Mouse (Mus musculus) MEL (cell line): ENCODE measurements around the gene Gnb1l. TPM values are rescaled to one million over a fixed set of nuclear protein-coding genes. Genes with fewer than 3 reads are reported as not detected.

Experiments
- DNase-seq: peaks from one replicate; pipeline ENCODE4 v3.0.0; 2011; ENCODE audit warnings: low read depth, low spot score
- H3K27ac ChIP-seq: 2 replicates; pipeline ENCODE4 v1.5.1; 2012; ENCODE audit warnings: low read depth, mild to moderate bottlenecking, control low read depth, low read length, moderate library complexity; ENCODE audit not compliant: control insufficient read depth
- H3K27me3 ChIP-seq, 2 experiments: fragments of 150-350 bp in 1 of 2; sonication (generic) in 1 of 2; 2 replicates each; pipeline ENCODE4 v1.6.1; 2012; ENCODE audit warnings: low read length in 2 of 2, mild to moderate bottlenecking in 2 of 2, improper control_type of control experiment in 1 of 2, moderate library complexity in 1 of 2; ENCODE audit not compliant: insufficient read depth in 2 of 2, control insufficient read depth in 1 of 2
- H3K36me3 ChIP-seq, 2 experiments: 2 replicates each; pipeline ENCODE4 v1.6.1; 2012 to 2014; ENCODE audit warnings: low read length in 2 of 2, improper control_type of control experiment in 1 of 2, inconsistent platforms in 1 of 2, mild to moderate bottlenecking in 1 of 2; ENCODE audit not compliant: insufficient read depth in 2 of 2, control insufficient read depth in 1 of 2
- H3K4me1 ChIP-seq, 2 experiments: fragments of 150-350 bp in 1 of 2; sonication (generic) in 1 of 2; 2 replicates each; pipeline ENCODE4 v1.6.1; 2012; ENCODE audit warnings: low read length in 2 of 2, improper control_type of control experiment in 1 of 2, mild to moderate bottlenecking in 1 of 2; ENCODE audit not compliant: insufficient read depth in 2 of 2, control insufficient read depth in 1 of 2
- H3K4me3 ChIP-seq, 2 experiments: fragments of 150-350 bp in 1 of 2; sonication (generic) in 1 of 2; 2 replicates each; pipeline ENCODE4 v1.5.1; 2012; ENCODE audit warnings: low read depth in 2 of 2, low read length in 2 of 2, mild to moderate bottlenecking in 2 of 2, moderate library complexity in 2 of 2, control low read depth in 1 of 2, improper control_type of control experiment in 1 of 2; ENCODE audit not compliant: control insufficient read depth in 1 of 2, insufficient read depth in 1 of 2
- H3K79me2 ChIP-seq: 2 replicates; pipeline ENCODE4 v1.6.1; 2012; ENCODE audit warnings: mild to moderate bottlenecking, low read length, moderate library complexity; ENCODE audit not compliant: control insufficient read depth, poor library complexity, insufficient read depth
- H3K9ac ChIP-seq: 2 replicates; pipeline ENCODE4 v1.6.1; 2012; ENCODE audit warnings: low read depth, mild to moderate bottlenecking, control low read depth, low read length, moderate library complexity; ENCODE audit not compliant: control insufficient read depth, poor library complexity, severe bottlenecking
- H3K9me3 ChIP-seq: fragments of 150-350 bp; sonication (generic); replicated peaks from 2 replicates; pipeline ENCODE4 v1.6.1; 2012; ENCODE audit warnings: mild to moderate bottlenecking, low read length, improper control_type of control experiment, moderate library complexity; ENCODE audit not compliant: insufficient read depth
- CHD2 ChIP-seq: IDR thresholded peaks from 2 replicates; pipeline ENCODE4 v1.6.1; 2011; ENCODE audit warnings: low read length, improper control_type of control experiment
- CTCF ChIP-seq, 3 experiments: IDR thresholded peaks in 2 of 3; conservative IDR thresholded peaks in 1 of 3; 2 replicates each; pipeline ENCODE4 v1.5.1; 2011 to 2012; ENCODE audit warnings: low read length in 3 of 3, low read depth in 2 of 3, mild to moderate bottlenecking in 2 of 3, improper control_type of control experiment in 1 of 3, inconsistent platforms in 1 of 3, mixed read lengths in 1 of 3, moderate library complexity in 1 of 3; ENCODE audit not compliant: control insufficient read depth in 1 of 3, insufficient read depth in 1 of 3, poor library complexity in 1 of 3, severe bottlenecking in 1 of 3
- ELF1 ChIP-seq: IDR thresholded peaks from 2 replicates; pipeline ENCODE4 v1.6.1; 2014; ENCODE audit warnings: low read depth, mild to moderate bottlenecking, inconsistent platforms, low read length, improper control_type of control experiment, moderate library complexity
- ETS1 ChIP-seq: IDR thresholded peaks from 2 replicates; pipeline ENCODE4 v1.6.1; 2012; ENCODE audit warnings: low read depth, mild to moderate bottlenecking, inconsistent platforms, low read length, improper control_type of control experiment, moderate library complexity
- GABPA ChIP-seq: IDR thresholded peaks from 2 replicates; pipeline ENCODE4 v1.6.1; 2012; ENCODE audit warnings: low read depth, mild to moderate bottlenecking, inconsistent platforms, low read length, improper control_type of control experiment, moderate library complexity
- GATA1 ChIP-seq: IDR thresholded peaks from 2 replicates; pipeline ENCODE4 v1.6.1; 2011; ENCODE audit warnings: low read depth, low read length, improper control_type of control experiment
- HCFC1 ChIP-seq: IDR thresholded peaks from 2 replicates; pipeline ENCODE4 v1.6.1; 2012; ENCODE audit warnings: low read depth, mild to moderate bottlenecking, inconsistent platforms, low read length, improper control_type of control experiment, moderate library complexity
- MAFK ChIP-seq: IDR thresholded peaks from 2 replicates; pipeline ENCODE4 v1.6.1; 2011; ENCODE audit warnings: low read depth, mild to moderate bottlenecking, low read length, improper control_type of control experiment, borderline replicate concordance
- MAX ChIP-seq: IDR thresholded peaks from 2 replicates; pipeline ENCODE4 v1.6.1; 2011; ENCODE audit warnings: low read length, improper control_type of control experiment
- MAZ ChIP-seq: IDR thresholded peaks from 2 replicates; pipeline ENCODE4 v1.6.1; 2012; ENCODE audit warnings: low read depth, mild to moderate bottlenecking, inconsistent platforms, low read length, improper control_type of control experiment
- MEF2A ChIP-seq: IDR thresholded peaks from 2 replicates; pipeline ENCODE4 v1.6.1; 2014; ENCODE audit warnings: low read depth, mild to moderate bottlenecking, inconsistent platforms, low read length, improper control_type of control experiment; ENCODE audit not compliant: poor library complexity, insufficient replicate concordance, severe bottlenecking; ENCODE audit errors: extremely low read depth
- MXI1 ChIP-seq: IDR thresholded peaks from 2 replicates; pipeline ENCODE4 v1.6.1; 2011; ENCODE audit warnings: mild to moderate bottlenecking, low read depth, low read length, improper control_type of control experiment
- MYB ChIP-seq: IDR thresholded peaks from 2 replicates; pipeline ENCODE4 v1.6.1; 2011; ENCODE audit warnings: mild to moderate bottlenecking, low read depth, low read length, improper control_type of control experiment
- MYC ChIP-seq: IDR thresholded peaks from 2 replicates; pipeline ENCODE4 v1.6.1; 2011; ENCODE audit warnings: low read depth, mild to moderate bottlenecking, low read length, improper control_type of control experiment, moderate library complexity
- NELFE ChIP-seq: IDR thresholded peaks from 2 replicates; pipeline ENCODE4 v1.6.1; 2011; ENCODE audit warnings: low read depth, low read length, improper control_type of control experiment
- NRF1 ChIP-seq: IDR thresholded peaks from 2 replicates; pipeline ENCODE4 v1.6.1; 2014; ENCODE audit warnings: low read depth, mild to moderate bottlenecking, inconsistent platforms, low read length, improper control_type of control experiment, moderate library complexity; ENCODE audit not compliant: poor library complexity, insufficient read depth, severe bottlenecking
- POLR2A ChIP-seq, 2 experiments: IDR thresholded peaks; 2 replicates each; pipeline ENCODE4 v1.6.1; 2011 to 2012; ENCODE audit warnings: low read length in 2 of 2, mild to moderate bottlenecking in 2 of 2, control low read depth in 1 of 2, improper control_type of control experiment in 1 of 2, low read depth in 1 of 2, moderate library complexity in 1 of 2; ENCODE audit not compliant: control insufficient read depth in 1 of 2, insufficient read depth in 1 of 2, poor library complexity in 1 of 2
- POLR2AphosphoS2 ChIP-seq: IDR thresholded peaks from 2 replicates; pipeline ENCODE4 v1.6.1; 2011; ENCODE audit warnings: low read length, improper control_type of control experiment
- RCOR1 ChIP-seq: IDR thresholded peaks from 2 replicates; pipeline ENCODE4 v1.6.1; 2012; ENCODE audit warnings: low read depth, mild to moderate bottlenecking, inconsistent platforms, low read length, improper control_type of control experiment
- SIN3A ChIP-seq: IDR thresholded peaks from 2 replicates; pipeline ENCODE4 v1.6.1; 2012; ENCODE audit warnings: low read length, improper control_type of control experiment, inconsistent platforms
- SMC3 ChIP-seq: IDR thresholded peaks from 2 replicates; pipeline ENCODE4 v1.6.1; 2011; ENCODE audit warnings: low read depth, low read length, improper control_type of control experiment
- TAL1 ChIP-seq: IDR thresholded peaks from 2 replicates; pipeline ENCODE4 v1.6.1; 2012; ENCODE audit warnings: mild to moderate bottlenecking, inconsistent platforms, low read length, moderate library complexity, mixed read lengths
- TBP ChIP-seq: IDR thresholded peaks from 2 replicates; pipeline ENCODE4 v1.8.0; 2011; ENCODE audit warnings: low read depth, low read length, improper control_type of control experiment
- TCF12 ChIP-seq: IDR thresholded peaks from 2 replicates; pipeline ENCODE4 v1.6.1; 2014; ENCODE audit warnings: low read depth, mild to moderate bottlenecking, inconsistent platforms, low read length, improper control_type of control experiment, moderate library complexity
- USF2 ChIP-seq, 2 experiments: IDR thresholded peaks; 2 replicates each; pipeline ENCODE4 v1.6.1; 2011 to 2012; ENCODE audit warnings: improper control_type of control experiment in 2 of 2, low read length in 2 of 2, borderline replicate concordance in 1 of 2, inconsistent platforms in 1 of 2, low read depth in 1 of 2, mild to moderate bottlenecking in 1 of 2; ENCODE audit not compliant: insufficient read depth in 1 of 2
- ZKSCAN1 ChIP-seq: IDR thresholded peaks from 2 replicates; pipeline ENCODE4 v1.6.1; 2012; ENCODE audit warnings: low read depth, mild to moderate bottlenecking, inconsistent platforms, low read length, improper control_type of control experiment, moderate library complexity
- ZMIZ1 ChIP-seq: IDR thresholded peaks from 2 replicates; pipeline ENCODE4 v1.6.1; 2012; ENCODE audit warnings: low read depth, mild to moderate bottlenecking, inconsistent platforms, low read length, improper control_type of control experiment, moderate library complexity
- ZNF384 ChIP-seq: IDR thresholded peaks from 2 replicates; pipeline ENCODE4 v1.6.1; 2012; ENCODE audit warnings: low read depth, mild to moderate bottlenecking, inconsistent platforms, low read length, improper control_type of control experiment
- polyA plus RNA-seq, 2 experiments: library from polyadenylated mRNA; stranded (reverse) in 1 of 2; unstranded in 1 of 2; fragments of >175 nt in 1 of 2; fragments of >200 nt in 1 of 2; gene quantifications; 2 replicates each; pipeline versions ENCODE4 v1.2.1 to v1.2.4; 2012; ENCODE audit warnings: low replicate concordance in 2 of 2, low read depth in 1 of 2; ENCODE audit not compliant: insufficient read length in 2 of 2, insufficient read depth in 1 of 2, missing spikeins in 1 of 2
- total RNA-seq: library from RNA; depleted of rRNA; stranded (reverse); fragments of 300-350 nt; gene quantifications from 2 replicates; pipeline ENCODE4 v1.2.3, GENCODE M21; 2012

The Gnb1l gene
- total and polyA plus RNA-seq, 3 experiments = 37.9 to 47.8 TPM; not detected in 1

DNA sequence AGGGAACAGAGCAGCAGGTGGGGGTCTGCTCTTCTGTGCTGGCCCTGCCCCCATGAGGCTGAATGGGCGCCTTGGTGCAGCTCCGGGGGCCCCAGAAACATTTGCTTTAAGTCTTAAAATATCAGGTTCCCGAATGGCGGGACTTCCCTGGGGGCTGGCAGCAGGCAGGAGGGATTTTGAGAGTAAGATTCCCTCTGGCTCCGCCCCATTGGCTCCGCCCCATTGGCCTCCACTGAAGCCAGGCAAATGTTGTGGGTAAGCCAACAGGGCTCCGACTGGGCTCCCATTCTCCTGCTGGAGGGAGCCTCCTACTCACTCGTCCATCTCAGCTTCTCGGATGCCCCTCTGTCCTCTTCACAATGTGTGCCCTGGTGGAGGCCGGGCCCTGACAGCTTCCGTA is 109.7 kb downstream of the Gnb1l start:
- H3K9ac ChIP-seq = no peak overlapping the region
- DNase-seq = no peak

DNA sequence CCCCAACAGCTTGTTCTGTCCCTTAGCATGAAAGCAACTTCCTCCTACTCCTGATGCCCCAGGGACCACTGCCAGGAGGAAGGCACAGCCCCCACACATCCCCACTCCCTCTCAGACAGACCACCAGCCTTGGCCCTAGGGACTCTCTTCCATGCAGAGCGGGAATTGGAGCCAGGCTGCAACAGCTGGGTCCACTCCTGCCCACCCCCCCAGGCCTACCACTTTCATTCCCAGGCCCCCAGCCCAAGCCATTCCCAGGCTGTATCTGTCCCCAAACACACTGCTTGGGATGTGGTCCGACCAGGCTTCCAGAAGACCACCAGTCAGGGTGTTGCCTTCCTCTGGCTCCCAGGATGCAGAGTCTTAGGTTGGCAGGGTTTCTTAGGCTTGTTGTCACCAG is 110.6 kb downstream of the Gnb1l start:
- H3K9me3 ChIP-seq = no peaks in the 10 kb centered on the region

More for the DNA sequence above, 109.7 kb downstream of the Gnb1l start:
- peaks cover 5 to 10% of the 10 kb centered on the region in 2 experiments for H3K27me3 ChIP-seq
- H3K27ac ChIP-seq = no peak overlapping the region
- H3K4me3 ChIP-seq = no peak overlapping the region
- no peaks in the 10 kb centered on the region for H3K36me3 ChIP-seq
- no peaks in the 10 kb centered on the region for H3K4me1 ChIP-seq
- no peak for TF ChIP-seq RCOR1
- no peak for TF ChIP-seq ZKSCAN1
- TF ChIP-seq GABPA = no peak
- TF ChIP-seq TAL1 = no peak
- no peak for TF ChIP-seq ZNF384
- TF ChIP-seq HCFC1 = no peak
- TF ChIP-seq USF2 (IDR thresholded peaks at IDR 0.05; ENCODE audit: borderline replicate concordance in 1 of 2, insufficient read depth in 1 of 2, low read depth in 1 of 2, low read length in 2 of 2) = no peak
- no peak for TF ChIP-seq ZMIZ1
- no peak for TF ChIP-seq ETS1
- no peak for TF ChIP-seq MYC
- no peak for TF ChIP-seq CHD2
- TF ChIP-seq SIN3A = no peak
- no peak for TF ChIP-seq TCF12
- TF ChIP-seq ELF1 = no peak
- no peak for TF ChIP-seq MXI1
- TF ChIP-seq POLR2A (IDR thresholded peaks at IDR 0.05; ENCODE audit: control insufficient read depth in 1 of 2, insufficient read depth in 1 of 2, low read depth in 1 of 2, low read length in 2 of 2, poor library complexity in 1 of 2) = no peak
- TF ChIP-seq POLR2AphosphoS2 = no peak
- TF ChIP-seq NELFE = no peak
- no peak for TF ChIP-seq MAX
- TF ChIP-seq, all 39 proteins: peak for 0
- Histone ChIP-seq H3K9me3 (no peaks in the 10 kb centered on the region), H3K79me2 (no peaks in the 10 kb centered on the region)

More for the DNA sequence above, 110.6 kb downstream of the Gnb1l start:
- peaks cover 5 to 10% of the 10 kb centered on the region in 2 experiments for H3K27me3 ChIP-seq
- no peak for DNase-seq
- no peak overlapping the region for H3K9ac ChIP-seq
- H3K27ac ChIP-seq = no peak overlapping the region
- H3K79me2 ChIP-seq = no peaks in the 10 kb centered on the region
- no peaks in the 10 kb centered on the region for H3K4me1 ChIP-seq
- H3K36me3 ChIP-seq = no peaks in the 10 kb centered on the region
- TF ChIP-seq MAZ (no peak), CTCF (IDR thresholded peaks at IDR 0.05 in 2 of 3, conservative IDR thresholded peaks at IDR 0.05 in 1 of 3; ENCODE audit: control insufficient read depth in 1 of 3, insufficient read depth in 1 of 3, low read depth in 2 of 3, low read length in 3 of 3, poor library complexity in 1 of 3, severe bottlenecking in 1 of 3) (no peak), MEF2A (no peak), MXI1 (no peak), HCFC1 (no peak), TBP (no peak), TAL1 (no peak), POLR2A (IDR thresholded peaks at IDR 0.05; ENCODE audit: control insufficient read depth in 1 of 2, insufficient read depth in 1 of 2, low read depth in 1 of 2, low read length in 2 of 2, poor library complexity in 1 of 2) (no peak), MAFK (no peak), NRF1 (no peak), MYB (no peak), USF2 (IDR thresholded peaks at IDR 0.05; ENCODE audit: borderline replicate concordance in 1 of 2, insufficient read depth in 1 of 2, low read depth in 1 of 2, low read length in 2 of 2) (no peak), RCOR1 (no peak), MYC (no peak), GATA1 (no peak), ZNF384 (no peak), SMC3 (no peak), NELFE (no peak)
- H3K4me3 ChIP-seq = no peak overlapping the region
